Mouse (Mus musculus) left cerebral cortex, adult 9 months (tissue): ENCODE measurements around the gene Ndufb4.
A peak's percentile ranks its signal among the peaks of the same experiment; 100 is the strongest.

Experiments
- DNase-seq, 2 experiments: peaks; one replicate each; pipeline ENCODE4 v3.0.0; 2022; ENCODE audit warnings: low spot score in 2 of 2

The Ndufb4 gene

GRCm38 (mm10) chr16:37636107-37636506 is 18.1 kb downstream of the Ndufb4 start:
- peak; percentile 69 to 74 for DNase-seq

GRCm38 (mm10) chr16:37635095-37635494 is 19.2 kb downstream of the Ndufb4 start:
- no peak for DNase-seq

- DNase-seq, result no peak
Measured at GRCm38 (mm10) chr16:37634578-37634977, 19.7 kb downstream of the Ndufb4 start.

GRCm38 (mm10) chr16:37629011-37629410 is 25.2 kb downstream of the Ndufb4 start:
- no peak for DNase-seq

- DNase-seq, result no peak
Measured at GRCm38 (mm10) chr16:37628336-37628735, 25.9 kb downstream of the Ndufb4 start.

- DNase-seq, result no peak
Measured at GRCm38 (mm10) chr16:37626388-37626949, 27.8 kb downstream of the Ndufb4 start.

GRCm38 (mm10) chr16:37622919-37623318 is 31.3 kb downstream of the Ndufb4 start:
- no peak for DNase-seq

- no peak for DNase-seq
Measured at GRCm38 (mm10) chr16:37622403-37622802, 31.9 kb downstream of the Ndufb4 start.

- peak; percentile 59 to 79 for DNase-seq
Measured at GRCm38 (mm10) chr16:37617695-37618094, 36.6 kb downstream of the Ndufb4 start.

- no peak for DNase-seq
Measured at GRCm38 (mm10) chr16:37616104-37616503, 38.1 kb downstream of the Ndufb4 start.

- no peak for DNase-seq
Measured at GRCm38 (mm10) chr16:37615429-37615828, 38.8 kb downstream of the Ndufb4 start.

GRCm38 (mm10) chr16:37614540-37614939 is 39.7 kb downstream of the Ndufb4 start:
- no peak for DNase-seq

- DNase-seq, result no peak
Measured at GRCm38 (mm10) chr16:37612013-37612412, 42.2 kb downstream of the Ndufb4 start.

- DNase-seq, result no peak
Measured at GRCm38 (mm10) chr16:37611072-37611471, 43.2 kb downstream of the Ndufb4 start.

GRCm38 (mm10) chr16:37610333-37610732 is 43.9 kb downstream of the Ndufb4 start:
- DNase-seq, result peak; percentile 63 to 71

- DNase-seq, result no peak
Measured at GRCm38 (mm10) chr16:37604243-37604642, 50.0 kb downstream of the Ndufb4 start.

- DNase-seq, result no peak
Measured at GRCm38 (mm10) chr16:37603431-37603830, 50.8 kb downstream of the Ndufb4 start.

GRCm38 (mm10) chr16:37599326-37599725 is 54.9 kb downstream of the Ndufb4 start:
- DNase-seq, result no peak

GRCm38 (mm10) chr16:37598463-37598862 is 55.8 kb downstream of the Ndufb4 start:
- no peak for DNase-seq

- DNase-seq, result no peak
Measured at GRCm38 (mm10) chr16:37597412-37597811, 56.8 kb downstream of the Ndufb4 start.
